Mouse (Mus musculus): Measurements from ENCODE around the gene Pgm5.

GRCm38 (mm10) chr19:24785898-24786297, 75.8 kb downstream of the Pgm5 start:
- TF ChIP-seq CTCF (IDR thresholded peaks at IDR 0.05; ENCODE audit: control insufficient read depth, insufficient read depth, low read length) (no peak), POLR2A (IDR thresholded peaks at IDR 0.05; ENCODE audit: borderline replicate concordance, control insufficient read depth, low read depth, low read length) (no peak)
